Mouse (Mus musculus): ENCODE results near the gene Ttll7. TPM values are rescaled to one million over a fixed set of nuclear protein-coding genes. Genes with fewer than 3 reads are reported as not detected.
A peak's percentile ranks its signal among the peaks of the same experiment; 100 is the strongest.

Ttll7 gene
- polyA plus RNA-seq, 1 experiment from 2014 or later = 5.5 TPM

DNA sequence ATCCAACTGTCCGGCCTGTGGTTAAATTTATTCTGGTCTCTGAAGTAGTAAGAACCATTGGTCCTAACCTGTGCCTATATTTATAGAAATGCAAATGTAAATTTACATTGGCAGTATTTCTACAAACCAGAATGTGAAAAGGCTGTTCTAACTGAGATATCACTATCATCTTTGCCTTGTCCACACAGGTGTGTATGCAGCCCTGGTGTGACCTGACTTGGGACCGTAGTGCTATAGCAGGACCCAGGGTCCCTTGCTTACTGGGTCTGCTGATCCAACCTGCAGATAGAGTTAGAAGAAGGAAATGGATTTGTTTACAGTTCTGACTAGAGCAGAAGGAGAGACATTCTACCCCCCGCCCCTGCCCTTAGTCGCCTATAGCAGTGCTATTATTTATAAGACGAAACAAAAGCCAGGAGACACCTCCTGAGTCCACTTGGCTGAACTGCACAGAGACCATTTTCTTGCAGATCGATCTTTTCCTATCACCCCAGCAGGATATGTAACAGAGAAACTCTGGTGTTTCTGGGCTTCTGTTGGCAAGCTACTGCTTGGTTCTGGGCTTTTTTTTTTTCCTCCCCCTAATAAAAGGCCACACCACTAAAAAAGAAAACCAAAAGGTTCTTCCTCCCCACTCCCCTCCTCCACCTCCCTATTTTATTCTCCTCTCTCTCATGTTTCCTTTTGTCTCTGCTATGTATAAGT, 75.3 kb downstream of the Ttll7 start:
- ATAC-seq (replicated peaks; ENCODE audit: low FRiP score) = no peak
- H3K27me3 ChIP-seq (ENCODE audit: control insufficient read depth, insufficient read depth, low read length) = no peaks in the 10 kb centered on the region
- no peaks in the 10 kb centered on the region for H3K9me3 ChIP-seq (ENCODE audit: control insufficient read depth, low read length)
- DNase-seq (ENCODE audit: low spot score) = no peak
- H3K4me2 ChIP-seq (ENCODE audit: low read depth, low read length, severe bottlenecking) = no peak overlapping the region
- H3K27ac ChIP-seq (ENCODE audit: low read depth, low read length) = no peak overlapping the region
- H3K4me1 ChIP-seq (replicated peaks; ENCODE audit: control insufficient read depth, insufficient read depth, low read length) = no peaks in the 10 kb centered on the region
- no peak overlapping the region for H3K9ac ChIP-seq (ENCODE audit: low read length)
- WGBS = 88% methylated on average over 6 of the region's 6 CpGs
- H3K4me3 ChIP-seq (ENCODE audit: low read depth, low read length) = no peak overlapping the region
- no peaks in the 10 kb centered on the region for H3K36me3 ChIP-seq (ENCODE audit: control insufficient read depth, insufficient read depth, low read length)

GRCm38 (mm10) chr3:146928141-146928540, 76.0 kb downstream of the Ttll7 start:
- no peak overlapping the region for H3K9ac ChIP-seq (ENCODE audit: low read length)
- no peak overlapping the region for H3K27ac ChIP-seq (ENCODE audit: low read depth, low read length)
- no peaks in the 10 kb centered on the region for H3K9me3 ChIP-seq (ENCODE audit: control insufficient read depth, low read length)
- no peak for DNase-seq (ENCODE audit: low spot score)
- WGBS = 89% methylated on average over 7 of the region's 7 CpGs
- no peaks in the 10 kb centered on the region for H3K27me3 ChIP-seq (ENCODE audit: control insufficient read depth, insufficient read depth, low read length)
- no peaks in the 10 kb centered on the region for H3K36me3 ChIP-seq (ENCODE audit: control insufficient read depth, insufficient read depth, low read length)
- H3K4me3 ChIP-seq (ENCODE audit: low read depth, low read length) = no peak overlapping the region
- H3K4me2 ChIP-seq (ENCODE audit: low read depth, low read length, severe bottlenecking) = no peak overlapping the region
- ATAC-seq (replicated peaks; ENCODE audit: low FRiP score) = no peak
- H3K4me1 ChIP-seq (replicated peaks; ENCODE audit: control insufficient read depth, insufficient read depth, low read length) = no peaks in the 10 kb centered on the region

DNA sequence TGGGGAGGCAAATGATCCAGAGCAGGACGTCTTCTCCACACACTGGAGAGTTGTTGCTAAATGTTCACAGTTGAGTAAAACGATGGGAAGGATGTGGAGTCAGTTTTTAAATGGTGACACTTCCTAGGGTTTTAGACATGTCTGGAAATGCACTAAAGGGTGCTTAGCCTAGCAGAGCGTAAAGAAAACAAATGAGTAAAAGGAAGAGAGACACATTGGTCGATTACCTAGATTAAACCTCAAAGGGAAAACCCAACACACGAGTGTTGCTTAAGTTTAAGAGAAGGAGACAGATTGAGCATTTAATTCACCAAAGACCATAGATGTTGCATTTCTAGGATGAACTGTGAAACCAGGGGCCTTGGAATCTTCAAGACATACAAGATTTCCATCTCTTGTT, 76.8 kb downstream of the Ttll7 start:
- Histone ChIP-seq H3K27ac (ENCODE audit: low read depth, low read length) (no peak overlapping the region), H3K4me1 (replicated peaks; ENCODE audit: control insufficient read depth, insufficient read depth, low read length) (no peaks in the 10 kb centered on the region), H3K4me2 (ENCODE audit: low read depth, low read length, severe bottlenecking) (no peak overlapping the region), H3K27me3 (ENCODE audit: control insufficient read depth, insufficient read depth, low read length) (no peaks in the 10 kb centered on the region), H3K9me3 (ENCODE audit: control insufficient read depth, low read length) (no peaks in the 10 kb centered on the region), H3K4me3 (ENCODE audit: low read depth, low read length) (no peak overlapping the region), H3K36me3 (ENCODE audit: control insufficient read depth, insufficient read depth, low read length) (no peaks in the 10 kb centered on the region), H3K9ac (ENCODE audit: low read length) (no peak overlapping the region)
- WGBS = 70% methylated on average over 5 of the region's 5 CpGs
- no peak for DNase-seq (ENCODE audit: low spot score)
- ATAC-seq (replicated peaks; ENCODE audit: low FRiP score) = no peak

DNA sequence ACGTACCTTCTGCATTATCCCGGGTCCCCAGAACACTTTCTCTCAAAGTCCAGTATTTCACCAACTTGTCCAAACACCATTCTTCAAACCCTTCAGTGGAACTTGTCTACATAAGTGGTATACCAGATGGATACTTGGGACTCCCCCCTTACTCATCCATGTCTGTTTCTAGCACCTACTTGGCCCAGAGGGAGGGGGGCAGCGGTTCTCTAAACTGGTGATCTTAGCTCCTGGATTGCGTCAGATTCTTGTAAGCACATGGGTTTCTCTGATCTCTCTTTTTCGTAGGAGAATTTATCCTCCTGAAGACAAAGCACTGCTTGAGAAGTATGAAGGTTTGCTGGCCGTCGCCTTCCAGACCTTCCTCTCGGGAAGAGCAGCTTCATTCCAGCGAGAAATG, 79.0 kb downstream of the Ttll7 start:
- WGBS = 94% methylated on average over 9 of the region's 9 CpGs
- Histone ChIP-seq H3K36me3 (ENCODE audit: control insufficient read depth, insufficient read depth, low read length) (no peaks in the 10 kb centered on the region), H3K4me3 (ENCODE audit: low read depth, low read length) (no peak overlapping the region), H3K4me1 (replicated peaks; ENCODE audit: control insufficient read depth, insufficient read depth, low read length) (no peaks in the 10 kb centered on the region), H3K9me3 (ENCODE audit: control insufficient read depth, low read length) (no peaks in the 10 kb centered on the region; the same call in 1 of the 2 replicates), H3K4me2 (ENCODE audit: low read depth, low read length, severe bottlenecking) (no peak overlapping the region), H3K9ac (ENCODE audit: low read length) (no peak overlapping the region), H3K27ac (ENCODE audit: low read depth, low read length) (no peak overlapping the region), H3K27me3 (ENCODE audit: control insufficient read depth, insufficient read depth, low read length) (no peaks in the 10 kb centered on the region)
- DNase-seq (ENCODE audit: low spot score) (no peak), ATAC-seq (replicated peaks; ENCODE audit: low FRiP score) (no peak)

GRCm38 (mm10) chr3:146932506-146932905, 80.3 kb downstream of the Ttll7 start:
- no peak for DNase-seq (ENCODE audit: low spot score)
- Histone ChIP-seq H3K9me3 (ENCODE audit: control insufficient read depth, low read length) (no peaks in the 10 kb centered on the region; the same call in 1 of the 2 replicates), H3K4me2 (ENCODE audit: low read depth, low read length, severe bottlenecking) (no peak overlapping the region), H3K27ac (ENCODE audit: low read depth, low read length) (no peak overlapping the region), H3K4me1 (replicated peaks; ENCODE audit: control insufficient read depth, insufficient read depth, low read length) (no peaks in the 10 kb centered on the region), H3K27me3 (ENCODE audit: control insufficient read depth, insufficient read depth, low read length) (no peaks in the 10 kb centered on the region), H3K4me3 (ENCODE audit: low read depth, low read length) (no peak overlapping the region), H3K9ac (ENCODE audit: low read length) (no peak overlapping the region), H3K36me3 (ENCODE audit: control insufficient read depth, insufficient read depth, low read length) (no peaks in the 10 kb centered on the region)
- WGBS = 89% methylated on average over 5 of the region's 5 CpGs
- ATAC-seq (replicated peaks; ENCODE audit: low FRiP score) = no peak

DNA sequence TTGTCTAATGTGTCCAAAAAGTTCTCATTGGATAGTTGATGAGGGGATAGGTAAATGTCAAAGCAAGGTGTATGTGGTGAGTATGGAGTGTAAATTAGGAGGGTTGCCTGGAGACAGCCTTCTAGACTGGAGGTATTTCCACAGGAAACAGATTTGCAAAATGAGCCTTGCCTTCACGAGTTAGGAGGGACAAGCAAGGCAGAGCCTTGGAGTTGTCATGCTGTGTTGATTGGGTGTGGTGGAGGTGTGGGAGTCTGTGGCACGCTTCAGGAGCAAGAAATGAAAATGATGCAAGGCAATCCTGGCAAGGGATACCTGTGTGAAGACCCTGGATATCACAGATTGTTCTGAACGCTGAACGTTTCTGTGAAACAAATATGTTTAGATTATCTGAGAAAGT, 84.7 kb downstream of the Ttll7 start:
- Histone ChIP-seq H3K9me3 (ENCODE audit: control insufficient read depth, low read length) (no peaks in the 10 kb centered on the region; the same call in 1 of the 2 replicates), H3K9ac (ENCODE audit: low read length) (no peak overlapping the region), H3K4me1 (replicated peaks; ENCODE audit: control insufficient read depth, insufficient read depth, low read length) (no peaks in the 10 kb centered on the region), H3K27ac (ENCODE audit: low read depth, low read length) (no peak overlapping the region), H3K27me3 (ENCODE audit: control insufficient read depth, insufficient read depth, low read length) (no peaks in the 10 kb centered on the region), H3K36me3 (ENCODE audit: control insufficient read depth, insufficient read depth, low read length) (no peaks in the 10 kb centered on the region), H3K4me3 (ENCODE audit: low read depth, low read length) (no peak overlapping the region), H3K4me2 (ENCODE audit: low read depth, low read length, severe bottlenecking) (no peak overlapping the region)
- 76% methylated on average over 4 of the region's 4 CpGs for WGBS
- DNase-seq (ENCODE audit: low spot score) (no peak), ATAC-seq (replicated peaks; ENCODE audit: low FRiP score) (no peak)

DNA sequence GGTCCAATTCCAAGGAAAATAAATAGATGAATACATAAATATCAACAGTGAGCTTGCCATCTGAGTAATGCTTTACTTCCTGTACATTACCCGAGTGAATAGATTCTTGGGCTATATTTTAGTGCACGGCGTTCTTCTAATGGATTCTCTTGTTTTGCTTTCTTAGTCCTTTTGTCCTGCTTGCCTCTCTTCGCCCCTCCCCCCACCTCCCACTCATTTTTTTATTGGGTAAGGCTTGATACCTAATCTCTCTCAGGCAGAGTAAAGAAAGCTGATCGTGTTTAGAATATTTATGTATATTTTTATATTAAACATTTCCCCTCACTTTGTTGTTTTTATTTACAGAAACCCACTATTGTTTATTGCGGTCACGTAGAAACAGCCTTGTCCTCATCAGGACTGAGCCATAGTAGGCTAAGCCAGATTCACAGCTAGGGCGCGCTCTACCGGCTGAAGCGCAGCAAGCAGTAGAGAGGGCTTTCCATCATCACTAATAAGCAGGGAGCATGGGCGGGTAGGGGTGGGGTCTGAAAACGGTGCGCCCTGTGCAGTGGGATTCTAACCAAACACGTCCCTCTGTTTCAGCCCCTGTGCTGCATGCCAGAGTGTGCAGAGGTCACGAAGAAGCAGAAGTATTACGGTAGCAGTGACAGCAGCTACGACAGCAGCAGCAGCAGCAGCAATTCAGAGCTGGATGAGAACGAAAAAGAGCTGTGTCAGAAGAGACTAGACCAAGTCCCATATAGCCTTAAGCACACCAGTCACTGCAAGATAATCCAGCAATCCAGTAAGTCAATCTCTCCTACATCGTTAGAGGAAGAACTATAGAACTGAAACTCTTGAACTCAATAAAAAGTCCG, 87.5 kb downstream of the Ttll7 start:
- H3K9ac ChIP-seq (ENCODE audit: low read length) = no peak overlapping the region
- ATAC-seq (replicated peaks; ENCODE audit: low FRiP score) (peak; percentile 92), DNase-seq (ENCODE audit: low spot score) (peak; percentile 69)
- no peaks in the 10 kb centered on the region for H3K36me3 ChIP-seq (ENCODE audit: control insufficient read depth, insufficient read depth, low read length)
- 25% methylated on average over 21 of the region's 21 CpGs for WGBS
- H3K4me1 ChIP-seq (replicated peaks; ENCODE audit: control insufficient read depth, insufficient read depth, low read length) = no peaks in the 10 kb centered on the region
- no peaks in the 10 kb centered on the region; the same call in 1 of the 2 replicates for H3K9me3 ChIP-seq (ENCODE audit: control insufficient read depth, low read length)
- H3K27ac ChIP-seq (ENCODE audit: low read depth, low read length) = no peak overlapping the region
- peak overlapping the region; percentile 4; the same call in 1 of the 2 replicates for H3K4me3 ChIP-seq (ENCODE audit: low read depth, low read length)
- H3K4me2 ChIP-seq (ENCODE audit: low read depth, low read length, severe bottlenecking) = peak overlapping the region; percentile 24; the same call in 1 of the 2 replicates
- H3K27me3 ChIP-seq (ENCODE audit: control insufficient read depth, insufficient read depth, low read length) = no peaks in the 10 kb centered on the region

DNA sequence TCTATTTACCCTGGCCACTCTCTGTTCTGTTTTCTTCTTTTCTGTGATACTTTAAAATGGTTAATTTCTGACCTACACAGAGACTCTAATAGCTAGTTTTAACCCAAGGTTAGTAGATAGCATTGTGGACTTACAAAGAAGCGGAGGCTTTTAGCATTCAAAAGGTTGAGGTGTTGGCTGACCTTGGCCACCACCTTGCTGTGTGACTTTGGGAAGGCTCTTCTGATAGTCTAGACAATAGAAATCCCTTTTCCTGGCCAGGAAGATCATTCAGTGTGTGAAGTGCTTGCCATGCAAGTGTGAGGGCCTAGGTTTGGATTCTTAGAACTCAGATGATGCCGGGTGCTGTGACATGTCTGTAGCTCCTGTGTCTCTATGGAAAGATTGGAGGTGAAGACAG, 90.9 kb downstream of the Ttll7 start:
- no peak for ATAC-seq (replicated peaks; ENCODE audit: low FRiP score)
- H3K9me3 ChIP-seq (ENCODE audit: control insufficient read depth, low read length) = no peaks in the 10 kb centered on the region
- no peak for DNase-seq (ENCODE audit: low spot score)
- no peak overlapping the region for H3K4me3 ChIP-seq (ENCODE audit: low read depth, low read length)
- no peak overlapping the region for H3K4me2 ChIP-seq (ENCODE audit: low read depth, low read length, severe bottlenecking)
- H3K27me3 ChIP-seq (ENCODE audit: control insufficient read depth, insufficient read depth, low read length) = no peaks in the 10 kb centered on the region
- no peaks in the 10 kb centered on the region for H3K4me1 ChIP-seq (replicated peaks; ENCODE audit: control insufficient read depth, insufficient read depth, low read length)
- H3K9ac ChIP-seq (ENCODE audit: low read length) = no peak overlapping the region
- H3K27ac ChIP-seq (ENCODE audit: low read depth, low read length) = no peak overlapping the region
- no peaks in the 10 kb centered on the region for H3K36me3 ChIP-seq (ENCODE audit: control insufficient read depth, insufficient read depth, low read length)
- WGBS = 92% methylated on average over 2 of the region's 2 CpGs
